Mouse (Mus musculus) stomach, embryonic 16.5 days (tissue): ENCODE data around the gene Cdk19. TPM values are rescaled to one million over a fixed set of nuclear protein-coding genes. Genes with fewer than 3 reads are reported as not detected.

Experiments
- ATAC-seq: fragments of 200-750 bp; cut with Nextera tagmentation; 2 replicates; pipeline ENCODE4 v1.8.0; 2017; ENCODE audit warnings: moderate number of reproducible peaks, moderate TSS enrichment; ENCODE audit not compliant: insufficient read depth, low FRiP score
- H3K27ac ChIP-seq: fragments of 300-500 bp; sonication (generic); 2 replicates; pipeline ENCODE4 v1.5.1; 2014; ENCODE audit warnings: low read length
- H3K27me3 ChIP-seq: fragments of 300-500 bp; sonication (generic); 2 replicates; pipeline ENCODE4 v1.6.1; 2014; ENCODE audit warnings: low read length, control low read depth, mixed read lengths; ENCODE audit not compliant: control insufficient read depth, insufficient read depth
- H3K36me3 ChIP-seq: fragments of 300-500 bp; sonication (generic); 2 replicates; pipeline ENCODE4 v1.6.1; 2014; ENCODE audit warnings: low read length; ENCODE audit not compliant: control insufficient read depth, insufficient read depth
- H3K4me1 ChIP-seq: fragments of 300-500 bp; sonication (generic); 2 replicates; pipeline ENCODE4 v1.6.1; 2014; ENCODE audit warnings: low read length, control low read depth, mixed read lengths; ENCODE audit not compliant: control insufficient read depth, insufficient read depth
- H3K4me2 ChIP-seq: fragments of 300-500 bp; sonication (generic); 2 replicates; pipeline ENCODE4 v1.6.1; 2014; ENCODE audit warnings: low read depth, low read length, mixed read lengths
- H3K4me3 ChIP-seq: fragments of 300-500 bp; sonication (generic); replicated peaks from 2 replicates; pipeline ENCODE4 v1.5.1; 2014; ENCODE audit warnings: mild to moderate bottlenecking, low read length
- H3K9ac ChIP-seq: fragments of 300-500 bp; sonication (generic); 2 replicates; pipeline ENCODE4 v1.6.1; 2014; ENCODE audit warnings: low read length
- H3K9me3 ChIP-seq: fragments of 300-500 bp; sonication (generic); replicated peaks from 2 replicates; pipeline ENCODE4 v1.6.1; 2016; ENCODE audit warnings: low read length, control low read depth; ENCODE audit not compliant: control insufficient read depth
- WGBS: fragments of 180-500 bp; shearing (Covaris S2); extraction: QIAGEN DNeasy Blood & Tissue Kit; methylation state at CpG from one replicate; pipeline ENCODE4 v1.1.7; 2014; 5-methylcytosine and 5-hydroxymethylcytosine counted together
- polyA plus RNA-seq: library from polyadenylated mRNA; unstranded; fragments of >200 nt; fragmentation: Nextera tagmentation; extraction: Ambion mirVana; gene quantifications from 2 replicates; pipeline ENCODE4 v1.2.1, GENCODE M21; 2015

The Cdk19 gene
- polyA plus RNA-seq, 1 experiment from 2014 or later, result 8.4 TPM

- 50% methylated on average over 2 of the region's 2 CpGs for WGBS
- no peak overlapping the region for H3K27ac ChIP-seq
- no peak for ATAC-seq
- H3K27me3 ChIP-seq, result no peaks in the 10 kb centered on the region
- no peak overlapping the region for H3K4me2 ChIP-seq
- no peak overlapping the region for H3K4me3 ChIP-seq
- no peaks in the 10 kb centered on the region for H3K9me3 ChIP-seq
- H3K4me1 ChIP-seq, result peaks cover 9% of the 10 kb centered on the region
- H3K9ac ChIP-seq, result no peak overlapping the region
- no peaks in the 10 kb centered on the region for H3K36me3 ChIP-seq
Measured at GRCm38 (mm10) chr10:40358166-40358565, 18.8 kb downstream of the Cdk19 start.

- Histone ChIP-seq H3K9me3 (no peaks in the 10 kb centered on the region), H3K9ac (no peak overlapping the region), H3K27ac (no peak overlapping the region), H3K27me3 (no peaks in the 10 kb centered on the region), H3K4me3 (no peak overlapping the region), H3K36me3 (no peaks in the 10 kb centered on the region), H3K4me2 (no peak overlapping the region), H3K4me1 (peaks cover 12% of the 10 kb centered on the region)
- 71% methylated on average over 2 of the region's 2 CpGs for WGBS
- ATAC-seq, result no peak
Measured at GRCm38 (mm10) chr10:40359131-40359530, 19.8 kb downstream of the Cdk19 start.

GRCm38 (mm10) chr10:40363004-40363403 lies 23.6 kb downstream of the Cdk19 start:
- peaks cover 8% of the 10 kb centered on the region for H3K4me1 ChIP-seq
- 24% methylated on average over 4 of the region's 4 CpGs for WGBS
- no peak overlapping the region for H3K4me2 ChIP-seq
- H3K9ac ChIP-seq, result no peak overlapping the region
- no peak overlapping the region for H3K27ac ChIP-seq
- no peaks in the 10 kb centered on the region for H3K9me3 ChIP-seq
- H3K4me3 ChIP-seq, result no peak overlapping the region
- H3K36me3 ChIP-seq, result no peaks in the 10 kb centered on the region
- H3K27me3 ChIP-seq, result no peaks in the 10 kb centered on the region
- peak; percentile 21; the same call in 1 of the 2 replicates for ATAC-seq

GRCm38 (mm10) chr10:40364642-40365361 lies 25.4 kb downstream of the Cdk19 start:
- Histone ChIP-seq H3K9me3 (no peaks in the 10 kb centered on the region), H3K27ac (no peak overlapping the region), H3K4me2 (no peak overlapping the region), H3K4me3 (no peak overlapping the region), H3K4me1 (peaks cover 8% of the 10 kb centered on the region), H3K27me3 (no peaks in the 10 kb centered on the region), H3K36me3 (no peaks in the 10 kb centered on the region), H3K9ac (no peak overlapping the region)
- no peak for ATAC-seq
- 58% methylated on average over 5 of the region's 5 CpGs for WGBS

GRCm38 (mm10) chr10:40365991-40366390 lies 26.6 kb downstream of the Cdk19 start:
- Histone ChIP-seq H3K36me3 (no peaks in the 10 kb centered on the region), H3K27me3 (no peaks in the 10 kb centered on the region), H3K4me2 (no peak overlapping the region), H3K9ac (no peak overlapping the region), H3K4me3 (no peak overlapping the region), H3K4me1 (peaks cover 12% of the 10 kb centered on the region), H3K9me3 (no peaks in the 10 kb centered on the region), H3K27ac (no peak overlapping the region)
- WGBS, result 76% methylated on average over 2 of the region's 2 CpGs
- ATAC-seq, result no peak

- H3K4me3 ChIP-seq, result no peak overlapping the region
- no peak overlapping the region for H3K9ac ChIP-seq
- H3K4me2 ChIP-seq, result no peak overlapping the region
- no peaks in the 10 kb centered on the region for H3K36me3 ChIP-seq
- no peak for ATAC-seq
- WGBS, result 66% methylated on average over 1 of the region's 1 CpGs
- H3K9me3 ChIP-seq, result no peaks in the 10 kb centered on the region
- H3K27me3 ChIP-seq, result no peaks in the 10 kb centered on the region
- no peak overlapping the region for H3K27ac ChIP-seq
- peaks cover 15% of the 10 kb centered on the region for H3K4me1 ChIP-seq
Measured at GRCm38 (mm10) chr10:40368516-40368915, 29.2 kb downstream of the Cdk19 start.

- H3K4me3 ChIP-seq, result no peak overlapping the region
- H3K9me3 ChIP-seq, result no peaks in the 10 kb centered on the region
- H3K4me1 ChIP-seq, result peaks cover 18% of the 10 kb centered on the region
- no peak overlapping the region for H3K4me2 ChIP-seq
- no peaks in the 10 kb centered on the region for H3K27me3 ChIP-seq
- H3K9ac ChIP-seq, result no peak overlapping the region
- ATAC-seq, result no peak
- no peak overlapping the region for H3K27ac ChIP-seq
- H3K36me3 ChIP-seq, result no peaks in the 10 kb centered on the region
Measured at GRCm38 (mm10) chr10:40370156-40370555, 30.8 kb downstream of the Cdk19 start.

GRCm38 (mm10) chr10:40371184-40371913 lies 32.0 kb downstream of the Cdk19 start:
- H3K4me2 ChIP-seq, result peak overlapping the region; percentile 43

GRCm38 (mm10) chr10:40371914-40372675 lies 32.7 kb downstream of the Cdk19 start:
- peak overlapping the region; percentile 43 for H3K4me2 ChIP-seq
- H3K27ac ChIP-seq, result peak overlapping the region; percentile 84
- peak; percentile 89 for ATAC-seq

More at GRCm38 (mm10) chr10:40371184-40371913, 32.0 kb downstream of the Cdk19 start:
- Histone ChIP-seq H3K9me3 (no peaks in the 10 kb centered on the region), H3K9ac (no peak overlapping the region), H3K27ac (peak overlapping the region; percentile 84), H3K27me3 (no peaks in the 10 kb centered on the region), H3K36me3 (no peaks in the 10 kb centered on the region), H3K4me3 (no peak overlapping the region), H3K4me1 (peaks cover 18% of the 10 kb centered on the region)
- no peak for ATAC-seq
- 58% methylated on average over 8 of the region's 8 CpGs for WGBS

More at GRCm38 (mm10) chr10:40371914-40372675, 32.7 kb downstream of the Cdk19 start:
- Histone ChIP-seq H3K36me3 (no peaks in the 10 kb centered on the region), H3K4me3 (no peak overlapping the region; the same call in 1 of the 2 replicates), H3K4me1 (peaks cover 18% of the 10 kb centered on the region), H3K9me3 (no peaks in the 10 kb centered on the region), H3K27me3 (no peaks in the 10 kb centered on the region), H3K9ac (no peak overlapping the region)
- 26% methylated on average over 11 of the region's 11 CpGs for WGBS
